Mouse (Mus musculus): ENCODE results near the gene Klk1b24.
"Not testable (repeated sequence)": the region's sequence is repeated elsewhere in the genome, so short reads cannot be mapped to it uniquely, and the experiment has no call there.

Gene Klk1b24

GRCm38 (mm10) chr7:44187936-44188335 is at the start of gene Klk1b24:
Klk1b24 (plus strand) TSS chr7:44188236.
- not testable (repeated sequence) for DNase-seq (ENCODE audit: low spot score in 2 of 2)

GRCm38 (mm10) chr7:44179299-44180045 is 8.6 kb upstream of the Klk1b24 start:
- DNase-seq (ENCODE audit: low spot score in 2 of 2): no peak

GRCm38 (mm10) chr7:44186516-44186915 is 1.5 kb upstream of the Klk1b24 start:
- not testable (repeated sequence) for DNase-seq (ENCODE audit: low spot score in 2 of 2)

GRCm38 (mm10) chr7:44193466-44193865 is 5.4 kb downstream of the Klk1b24 start:
- not testable (repeated sequence) for DNase-seq (ENCODE audit: low spot score in 2 of 2)

GRCm38 (mm10) chr7:44197891-44198290 is 9.9 kb downstream of the Klk1b24 start, which contains the start of gene Klk1b3:
Klk1b3 (plus strand) TSS chr7:44198191.
- no peak for DNase-seq (ENCODE audit: low spot score in 2 of 2)

- not testable (repeated sequence) for DNase-seq (ENCODE audit: low spot score in 2 of 2)
Measured at GRCm38 (mm10) chr7:44207135-44207534, 19.1 kb downstream of the Klk1b24 start, which contains the start of gene Klk1b4. Klk1b4 (plus strand) TSS chr7:44207435.

- DNase-seq (ENCODE audit: low spot score in 2 of 2): no peak
Measured at GRCm38 (mm10) chr7:44208307-44208706, 20.3 kb downstream of the Klk1b24 start.

GRCm38 (mm10) chr7:44215645-44216044 is 27.6 kb downstream of the Klk1b24 start, which contains the start of gene Klk1b5:
Klk1b5 (plus strand) TSS chr7:44215945.
- no peak for DNase-seq (ENCODE audit: low spot score in 2 of 2)

GRCm38 (mm10) chr7:44221601-44222000 is 33.6 kb downstream of the Klk1b24 start:
- DNase-seq (ENCODE audit: low spot score in 2 of 2): not testable (repeated sequence)

GRCm38 (mm10) chr7:44222335-44222734 is 34.3 kb downstream of the Klk1b24 start:
- not testable (repeated sequence) for DNase-seq (ENCODE audit: low spot score in 2 of 2)

GRCm38 (mm10) chr7:44225076-44225475 is 37.0 kb downstream of the Klk1b24 start, which contains the start of gene Klk1:
Klk1 (plus strand) TSS chr7:44225360.
- no peak for DNase-seq (ENCODE audit: low spot score in 2 of 2)

GRCm38 (mm10) chr7:44235909-44236308 is 47.9 kb downstream of the Klk1b24 start, which contains the start of gene Gm36864:
Gm36864 (plus strand) TSS chr7:44236177.
- DNase-seq (ENCODE audit: low spot score in 2 of 2): no peak

- DNase-seq (ENCODE audit: low spot score in 2 of 2): no peak
Measured at GRCm38 (mm10) chr7:44239913-44240312, 51.9 kb downstream of the Klk1b24 start.

GRCm38 (mm10) chr7:44240712-44241111 is 52.7 kb downstream of the Klk1b24 start:
- DNase-seq (ENCODE audit: low spot score in 2 of 2): no peak

- no peak for DNase-seq (ENCODE audit: low spot score in 2 of 2)
Measured at GRCm38 (mm10) chr7:44241163-44241562, 53.1 kb downstream of the Klk1b24 start.
